Mouse (Mus musculus) brown adipose tissue, adult 24 weeks (tissue): ENCODE measurements around the gene Ttll9. TPM values are rescaled to one million over a fixed set of nuclear protein-coding genes. Genes with fewer than 3 reads are reported as not detected.

Experiments
- H3K27ac ChIP-seq: fragments of 200-500 bp; replicated peaks from 2 replicates; pipeline ENCODE4 v1.5.1; 2012; ENCODE audit warnings: low read depth, mild to moderate bottlenecking, low read length
- H3K4me1 ChIP-seq: fragments of 200-500 bp; 2 replicates; pipeline ENCODE4 v1.6.1; 2012; ENCODE audit warnings: low read length, mixed read lengths; ENCODE audit not compliant: control insufficient read depth, insufficient read depth, insufficient read length
- H3K4me3 ChIP-seq: fragments of 200-500 bp; 2 replicates; pipeline ENCODE4 v1.5.1; 2012; ENCODE audit warnings: low read depth, mild to moderate bottlenecking, low read length, moderate library complexity; ENCODE audit not compliant: insufficient read depth
- polyA plus RNA-seq: library from polyadenylated mRNA; stranded (reverse); fragments of >200 nt; gene quantifications from 2 replicates; pipeline ENCODE4 v1.2.4, GENCODE M21; 2012; ENCODE audit not compliant: missing spikeins, insufficient read depth, insufficient read length

The Ttll9 gene
- polyA plus RNA-seq, 1 experiment: not detected

DNA sequence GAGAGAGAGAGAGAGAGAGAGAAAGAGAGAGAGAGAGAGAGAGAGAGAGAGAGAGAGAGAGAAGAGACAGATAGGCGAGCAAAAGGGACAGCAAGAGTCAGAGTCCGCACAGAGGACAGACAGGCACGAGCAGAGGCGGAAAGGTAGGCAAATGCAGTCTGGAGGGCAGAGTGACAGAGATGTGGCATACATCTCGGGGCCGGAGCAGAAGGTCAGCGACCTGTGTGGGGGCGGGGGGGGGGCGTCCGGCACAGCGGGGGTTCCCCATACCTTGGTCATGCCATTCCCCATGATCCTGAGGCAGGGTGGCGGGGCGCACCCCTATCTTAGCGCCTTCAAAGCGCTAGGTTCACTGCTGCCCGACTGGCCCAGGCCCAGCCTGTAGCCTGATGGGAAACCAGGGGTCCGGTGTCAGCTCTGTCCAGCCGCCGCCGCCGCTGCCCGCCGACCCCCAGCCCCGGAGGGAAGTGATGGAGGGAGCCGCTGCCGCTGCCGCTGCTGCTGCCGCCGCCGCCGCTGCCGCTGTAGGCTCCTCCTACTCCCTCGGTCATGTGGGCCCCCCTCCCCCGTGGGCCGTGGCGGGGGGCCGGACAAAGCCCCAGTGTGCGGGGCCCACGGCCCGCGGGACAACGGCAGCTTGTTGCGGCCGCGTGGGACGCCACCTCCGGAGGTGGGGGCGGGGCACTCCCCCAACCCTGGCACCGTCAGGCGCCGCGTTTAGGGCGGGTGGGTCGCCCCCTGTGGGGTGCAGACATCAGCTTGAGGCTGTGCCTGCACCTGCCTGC, 11.0 kb upstream of the Ttll9 start, which contains the start of gene Dusp15:
TSS of gene Dusp15 (minus strand) at position 634 of the 785 bp plus-strand sequence.
- Histone ChIP-seq H3K27ac (no peak within 1 kb of the TSS), H3K4me3 (peak within 1 kb of the TSS; percentile 47), H3K4me1 (peaks cover 4% of the 10 kb centered on the region; the same call in 1 of the 2 replicates)

DNA sequence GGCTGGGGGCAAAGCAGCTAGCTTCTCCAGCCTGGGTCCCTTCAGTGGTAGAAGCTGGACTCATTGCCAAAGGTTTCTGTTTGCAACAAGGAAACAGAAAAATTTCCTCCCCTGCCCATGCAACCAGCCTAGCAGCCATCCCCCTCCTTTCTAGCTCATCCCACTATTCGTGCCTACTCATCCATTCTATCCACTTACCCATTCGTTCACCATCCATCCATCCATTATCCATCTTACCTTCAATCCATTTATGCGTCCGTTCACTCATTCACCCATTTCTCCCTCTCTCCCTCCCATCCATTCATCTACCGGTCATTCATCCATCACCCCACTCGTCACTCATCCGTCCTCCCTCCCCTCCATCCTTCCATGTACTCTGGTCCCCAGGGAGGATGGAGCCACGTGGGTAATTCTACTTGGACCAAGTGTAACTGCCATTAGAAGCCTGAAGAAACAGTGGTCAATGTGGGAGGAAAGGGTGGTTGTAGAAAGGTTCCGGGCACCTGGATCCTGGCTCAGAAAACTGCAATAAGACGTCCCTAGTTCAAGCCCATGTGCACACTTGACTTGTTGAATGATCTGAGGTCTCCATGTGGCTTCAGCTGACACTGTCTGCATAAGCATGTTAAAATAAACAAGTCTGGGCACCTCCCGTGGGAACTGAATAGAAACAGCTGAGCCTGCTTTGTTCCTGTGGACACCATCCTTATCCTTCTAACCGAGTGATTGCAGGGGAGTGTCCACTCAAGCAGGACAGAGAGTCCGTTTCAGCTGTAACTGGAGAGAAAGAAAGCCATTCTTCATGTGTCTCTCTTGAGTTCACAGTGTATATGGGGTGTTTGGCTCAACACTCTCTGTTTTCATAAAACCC, 10.2 kb upstream of the Ttll9 start:
- Histone ChIP-seq H3K4me3 (peak overlapping the region; percentile 47), H3K4me1 (peaks cover 4% of the 10 kb centered on the region; the same call in 1 of the 2 replicates), H3K27ac (no peak overlapping the region)

DNA sequence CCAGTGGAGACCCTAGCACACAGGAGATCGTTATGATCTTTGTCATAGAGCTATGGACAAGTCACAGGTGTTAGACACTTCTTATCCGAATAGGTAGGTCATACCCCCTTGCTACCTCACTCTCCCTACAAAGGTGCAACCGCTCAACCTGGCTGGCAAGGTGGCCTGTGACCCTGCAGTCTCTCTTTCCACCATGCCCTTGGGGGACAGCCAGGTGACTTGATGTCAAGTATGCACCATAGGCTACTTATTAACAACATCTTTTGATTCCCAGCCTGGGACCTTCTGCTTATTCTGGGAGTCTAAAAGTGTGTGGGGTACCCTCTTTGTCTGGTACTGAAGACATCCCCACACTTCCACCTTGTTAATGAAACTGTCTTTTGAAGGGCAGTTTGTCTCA, 4.2 kb upstream of the Ttll9 start:
- Histone ChIP-seq H3K4me3 (no peak overlapping the region), H3K4me1 (no peaks in the 10 kb centered on the region), H3K27ac (no peak overlapping the region)

DNA sequence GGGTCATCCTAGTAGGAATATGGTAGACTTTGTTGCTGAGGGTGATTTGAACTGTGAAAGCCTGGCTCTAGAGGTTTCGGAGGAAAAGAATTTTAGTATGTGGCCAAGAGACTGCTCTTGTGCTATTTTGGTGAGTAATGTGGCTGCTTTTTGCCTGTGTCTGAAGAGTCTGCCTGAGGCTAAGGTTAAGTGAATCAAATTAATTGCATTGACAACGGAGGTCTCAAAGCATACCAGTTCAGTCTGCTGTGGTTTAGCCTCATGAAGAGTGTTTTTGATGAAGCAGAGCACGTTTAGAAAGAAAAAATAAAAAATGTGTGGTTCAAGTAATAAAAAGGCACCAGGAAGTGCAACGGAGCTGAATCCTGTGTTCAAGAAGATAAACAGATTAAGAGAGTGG, 3.3 kb downstream of the Ttll9 start:
- H3K27ac ChIP-seq: no peak overlapping the region
- H3K4me1 ChIP-seq: no peaks in the 10 kb centered on the region
- no peak overlapping the region for H3K4me3 ChIP-seq

DNA sequence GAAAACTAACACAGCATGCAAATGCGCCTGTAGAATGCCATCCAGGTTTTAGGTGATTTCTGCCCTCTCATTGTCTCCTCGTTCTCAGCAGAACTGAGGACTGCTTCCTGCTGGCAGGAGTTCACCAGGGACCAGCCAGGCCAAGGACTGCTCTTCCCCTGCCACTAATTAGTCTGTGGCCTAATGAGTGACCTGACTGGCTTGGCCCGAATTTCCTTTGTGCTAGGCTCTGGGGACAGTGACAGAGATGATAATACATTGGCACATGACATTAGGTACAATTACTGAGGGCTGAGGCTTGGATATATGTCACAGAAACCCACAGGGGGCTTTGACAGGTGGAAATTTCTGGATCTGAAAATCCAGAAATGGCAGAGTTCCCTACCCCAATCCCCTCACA, 14.7 kb downstream of the Ttll9 start:
- Histone ChIP-seq H3K4me1 (no peaks in the 10 kb centered on the region), H3K27ac (no peak overlapping the region), H3K4me3 (no peak overlapping the region)

DNA sequence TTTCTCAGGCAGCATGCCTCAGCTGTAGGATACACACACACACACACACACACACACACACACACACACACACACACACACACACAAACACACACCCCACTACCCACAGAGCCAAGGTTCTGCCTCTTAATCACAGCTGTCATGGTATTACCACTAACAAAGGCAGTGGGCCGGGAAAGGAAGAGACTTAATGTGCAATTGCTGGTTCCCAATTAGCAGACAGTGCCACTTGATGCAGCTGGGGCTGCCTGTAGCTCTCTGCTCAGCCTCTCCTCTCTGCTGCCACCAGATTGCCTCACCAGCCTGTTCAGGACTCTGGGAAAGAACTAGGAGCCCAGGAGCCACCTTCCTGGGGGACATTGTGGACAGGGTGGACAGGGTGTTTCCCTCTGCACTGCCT, 23.3 kb downstream of the Ttll9 start:
- no peaks in the 10 kb centered on the region for H3K4me1 ChIP-seq
- H3K4me3 ChIP-seq: no peak overlapping the region
- no peak overlapping the region for H3K27ac ChIP-seq

DNA sequence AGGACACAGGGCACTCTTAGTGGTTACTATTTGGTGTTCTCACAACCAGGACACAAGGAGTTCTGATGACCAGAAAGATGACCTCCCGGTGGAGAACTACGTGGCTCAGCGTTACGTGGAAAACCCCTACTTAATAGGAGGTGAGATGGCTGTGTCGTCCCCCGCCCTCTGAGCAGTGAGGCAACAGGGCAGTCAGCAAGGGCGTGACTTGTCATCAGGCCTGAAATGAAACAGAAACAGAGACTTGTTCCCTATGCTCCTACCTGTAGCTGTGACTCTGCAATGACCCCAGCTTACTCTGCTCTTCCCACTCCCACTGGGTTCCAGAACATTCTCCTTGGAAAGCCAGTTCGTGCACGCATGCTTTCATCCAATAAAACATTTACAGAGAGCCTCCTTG, 29.2 kb downstream of the Ttll9 start:
- H3K4me3 ChIP-seq: no peak overlapping the region
- H3K4me1 ChIP-seq: no peaks in the 10 kb centered on the region

DNA sequence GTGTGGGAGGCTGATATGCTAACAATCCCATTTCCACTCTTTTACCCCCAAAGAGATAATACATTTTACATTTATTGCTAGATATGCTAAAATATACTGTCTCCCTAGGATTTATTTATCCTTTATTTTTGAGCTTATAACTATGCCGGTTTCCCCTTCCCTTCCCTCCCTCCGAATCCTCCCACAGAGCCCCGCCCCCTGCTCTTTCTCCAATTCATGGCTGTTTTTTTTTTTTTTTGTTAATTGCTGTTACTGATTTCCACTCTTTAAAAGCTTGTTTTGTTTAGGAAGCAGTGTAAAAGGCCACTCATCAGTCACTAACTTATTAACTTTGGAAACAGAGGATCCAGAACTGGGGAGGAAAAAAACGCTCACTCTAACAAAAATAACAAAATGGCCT, 34.8 kb downstream of the Ttll9 start:
- no peak overlapping the region for H3K27ac ChIP-seq

More for the DNA sequence above, 29.2 kb downstream of the Ttll9 start:
- no peak overlapping the region for H3K27ac ChIP-seq

DNA sequence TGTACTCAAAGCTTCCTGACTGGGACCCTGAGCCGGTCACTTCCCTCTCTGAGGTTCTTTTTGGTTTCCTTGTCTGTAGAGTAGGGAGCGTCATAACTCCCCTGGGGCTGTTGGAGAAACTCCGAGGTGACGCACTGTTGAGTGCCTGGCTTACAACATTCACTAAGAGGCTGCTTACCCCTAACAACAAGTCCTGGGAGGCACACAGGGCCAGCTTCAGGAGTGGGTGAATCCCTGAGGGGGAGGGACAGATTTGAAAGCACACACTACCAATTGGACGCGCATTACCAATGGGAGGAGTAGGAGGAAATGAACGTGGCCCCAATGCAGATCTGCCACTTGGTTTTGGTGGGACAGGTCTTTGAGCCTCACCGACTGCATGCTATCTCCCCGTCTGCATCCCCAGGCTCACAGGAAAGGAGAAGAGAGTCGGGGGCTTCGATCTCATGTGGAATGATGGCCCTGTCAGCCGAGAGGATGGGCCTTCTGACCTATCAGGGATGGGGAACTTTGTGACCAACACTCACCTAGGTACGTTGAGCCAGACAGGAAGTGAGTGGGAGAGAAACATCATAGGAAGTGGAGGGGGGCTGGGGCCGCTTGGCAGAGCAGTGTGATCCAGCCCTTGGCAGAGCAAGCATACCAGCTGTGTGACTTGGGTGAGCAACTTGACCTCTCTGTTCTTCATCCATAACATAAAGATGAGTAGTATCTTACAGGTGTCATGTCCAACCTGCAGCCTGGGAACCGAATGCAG, 40.4 kb downstream of the Ttll9 start:
- Histone ChIP-seq H3K27ac (no peak overlapping the region), H3K4me3 (no peak overlapping the region)

More for the DNA sequence above, 34.8 kb downstream of the Ttll9 start:
- Histone ChIP-seq H3K4me3 (no peak overlapping the region), H3K4me1 (no peaks in the 10 kb centered on the region)

DNA sequence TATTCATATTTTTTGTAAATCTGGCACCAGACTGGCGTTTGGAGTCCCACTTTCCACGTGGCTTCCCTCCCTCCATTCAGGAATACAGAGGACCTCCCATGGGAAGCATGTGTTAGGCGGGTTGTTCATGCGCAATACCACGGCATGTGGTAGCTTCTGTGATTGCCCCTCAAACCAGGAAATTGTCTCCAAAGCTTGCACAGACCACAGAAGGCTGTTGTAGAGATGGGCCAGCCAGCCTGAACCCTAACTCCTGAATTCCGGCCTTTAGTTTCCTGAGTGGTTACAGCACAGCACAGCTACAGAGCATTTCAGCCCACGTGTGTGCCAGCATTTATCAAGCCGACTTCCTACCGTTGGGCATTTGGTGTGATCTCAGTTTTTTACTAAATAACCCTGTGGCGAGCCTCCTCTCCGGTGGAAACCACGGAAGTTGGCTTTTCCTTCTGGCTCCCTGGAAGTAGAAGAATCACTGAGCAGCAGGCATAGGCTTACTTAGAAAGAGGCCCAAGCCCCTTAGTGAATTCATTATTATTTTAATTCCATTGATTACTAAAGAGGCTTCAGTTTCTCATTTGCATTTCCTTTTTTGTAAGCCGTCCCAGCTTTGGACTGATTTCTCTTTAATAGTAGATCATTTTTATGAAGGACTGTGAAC, 41.5 kb downstream of the Ttll9 start:
- no peaks in the 10 kb centered on the region for H3K4me1 ChIP-seq
- H3K27ac ChIP-seq: no peak overlapping the region
- H3K4me3 ChIP-seq: no peak overlapping the region

More for the DNA sequence above, 40.4 kb downstream of the Ttll9 start:
- no peaks in the 10 kb centered on the region for H3K4me1 ChIP-seq

DNA sequence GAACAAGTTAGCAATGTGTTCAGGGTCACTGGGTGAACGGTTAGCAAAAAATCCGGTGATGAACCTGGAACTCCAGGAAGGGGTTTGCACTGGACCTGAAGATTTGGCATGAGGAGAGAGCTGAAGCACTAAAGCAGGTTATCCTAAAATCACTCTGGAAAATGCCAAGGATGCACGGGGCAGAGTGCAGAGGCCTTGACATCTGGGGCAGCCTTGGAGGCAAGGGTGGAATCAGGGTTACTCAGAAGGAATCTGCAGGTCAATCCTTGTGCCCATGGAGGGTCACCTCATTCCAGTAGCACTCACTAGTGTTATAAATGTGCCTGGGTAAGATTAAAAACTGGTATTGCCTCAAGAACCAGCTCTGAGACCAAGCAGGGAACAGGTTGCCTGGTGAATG, 43.7 kb downstream of the Ttll9 start:
- Histone ChIP-seq H3K4me3 (no peak overlapping the region), H3K27ac (no peak overlapping the region)

DNA sequence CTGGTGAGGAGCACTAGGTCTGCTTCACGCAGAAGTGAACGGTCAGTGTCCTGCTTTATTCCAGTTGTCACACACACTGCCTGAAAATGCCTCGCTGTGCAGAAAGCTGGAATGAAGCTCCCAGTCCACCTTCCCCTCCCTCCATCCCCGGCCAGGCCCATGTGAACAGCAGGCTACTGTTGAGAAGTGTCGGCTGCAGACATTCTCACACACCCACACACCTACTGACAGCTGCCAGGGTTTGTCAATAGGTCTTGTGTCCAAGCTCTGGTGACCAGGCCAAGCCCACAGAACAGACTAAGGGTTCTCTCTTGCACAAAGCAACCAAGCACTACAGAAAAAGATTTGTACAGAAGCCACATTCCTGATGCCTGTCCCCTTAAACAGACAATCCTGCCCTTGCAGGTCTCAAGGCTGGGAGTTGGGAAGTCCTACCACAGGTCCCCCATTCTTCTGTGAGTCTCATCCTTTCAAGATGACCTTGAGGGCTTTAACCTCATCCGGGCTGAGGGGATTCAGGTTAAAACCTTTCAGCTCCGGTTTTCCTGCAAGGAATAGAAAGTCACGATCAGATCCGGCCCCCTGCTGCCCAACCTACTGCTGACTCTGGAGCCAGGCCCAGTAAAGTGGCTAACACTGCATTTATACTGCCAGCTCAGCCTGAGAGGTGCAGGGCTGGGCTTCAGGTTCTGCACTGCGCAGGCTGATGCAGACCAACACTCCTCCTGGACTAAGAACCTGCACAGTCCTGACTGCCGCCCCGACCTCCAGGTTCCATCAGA, 47.1 kb downstream of the Ttll9 start:
- Histone ChIP-seq H3K4me1 (no peaks in the 10 kb centered on the region), H3K27ac (no peak overlapping the region), H3K4me3 (no peak overlapping the region)

More for the DNA sequence above, 43.7 kb downstream of the Ttll9 start:
- no peaks in the 10 kb centered on the region for H3K4me1 ChIP-seq

DNA sequence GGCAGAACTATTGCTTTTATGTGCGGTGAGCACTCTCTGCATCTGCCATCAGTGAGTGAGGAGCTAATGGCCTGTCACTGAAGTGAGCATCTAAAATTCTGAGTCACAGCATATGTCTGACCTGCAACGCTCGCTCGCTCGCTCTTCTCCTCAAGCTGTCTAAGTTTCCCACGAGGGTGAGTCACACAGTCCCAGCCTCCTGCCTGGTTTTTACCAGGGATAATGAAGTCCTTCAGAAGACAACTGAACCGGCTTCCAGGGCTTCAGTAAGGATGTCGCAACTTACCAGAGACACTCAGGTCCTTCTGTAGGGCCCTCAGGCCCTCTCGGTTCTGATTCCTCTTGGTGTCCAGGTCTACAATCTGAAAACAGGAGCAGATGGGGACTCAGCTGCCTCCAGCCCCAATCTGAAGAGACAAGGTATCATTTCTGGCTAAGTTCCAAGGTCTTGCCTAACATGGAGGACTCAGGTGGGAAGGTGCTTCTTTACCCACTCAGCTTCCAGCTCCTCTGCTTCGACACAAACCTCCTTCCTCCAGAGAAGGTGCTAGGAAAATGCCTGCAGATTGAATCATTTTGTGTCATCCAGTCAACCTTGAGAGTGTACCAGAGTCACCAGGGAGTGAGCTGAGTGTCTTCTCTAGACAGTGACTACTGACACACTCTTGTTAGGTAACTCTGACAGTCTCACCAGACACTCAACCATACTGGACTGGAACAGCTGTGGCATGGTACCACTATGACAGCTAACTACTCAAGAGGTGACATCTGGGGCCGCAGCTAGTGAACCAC, 51.6 kb downstream of the Ttll9 start:
- H3K4me3 ChIP-seq: peak overlapping the region; percentile 87
- no peaks in the 10 kb centered on the region for H3K4me1 ChIP-seq
- H3K27ac ChIP-seq: no peak overlapping the region
